Mouse (Mus musculus) heart, postnatal 25 days (tissue): ENCODE measurements around the gene Hip1r. TPM values are rescaled to one million over a fixed set of nuclear protein-coding genes. Genes with fewer than 3 reads are reported as not detected.

Source experiments
- DNase-seq: peaks from one replicate; pipeline ENCODE4 v3.0.0; 2022; ENCODE audit warnings: low spot score
- intact Hi-C: fragments of 180-260 bp; cut with DNase I; formaldehyde crosslinking; loops from one replicate; pipeline ENCODE4 v1.15.1; 2025
- total RNA-seq, 2 experiments: library from RNA; stranded (reverse); gene quantifications; 2 replicates each; pipeline ENCODE4 v1.2.3; 2021

Gene Hip1r
- total RNA-seq, 2 experiments from 2014 or later, result 13.4 to 19.0 TPM

DNA sequence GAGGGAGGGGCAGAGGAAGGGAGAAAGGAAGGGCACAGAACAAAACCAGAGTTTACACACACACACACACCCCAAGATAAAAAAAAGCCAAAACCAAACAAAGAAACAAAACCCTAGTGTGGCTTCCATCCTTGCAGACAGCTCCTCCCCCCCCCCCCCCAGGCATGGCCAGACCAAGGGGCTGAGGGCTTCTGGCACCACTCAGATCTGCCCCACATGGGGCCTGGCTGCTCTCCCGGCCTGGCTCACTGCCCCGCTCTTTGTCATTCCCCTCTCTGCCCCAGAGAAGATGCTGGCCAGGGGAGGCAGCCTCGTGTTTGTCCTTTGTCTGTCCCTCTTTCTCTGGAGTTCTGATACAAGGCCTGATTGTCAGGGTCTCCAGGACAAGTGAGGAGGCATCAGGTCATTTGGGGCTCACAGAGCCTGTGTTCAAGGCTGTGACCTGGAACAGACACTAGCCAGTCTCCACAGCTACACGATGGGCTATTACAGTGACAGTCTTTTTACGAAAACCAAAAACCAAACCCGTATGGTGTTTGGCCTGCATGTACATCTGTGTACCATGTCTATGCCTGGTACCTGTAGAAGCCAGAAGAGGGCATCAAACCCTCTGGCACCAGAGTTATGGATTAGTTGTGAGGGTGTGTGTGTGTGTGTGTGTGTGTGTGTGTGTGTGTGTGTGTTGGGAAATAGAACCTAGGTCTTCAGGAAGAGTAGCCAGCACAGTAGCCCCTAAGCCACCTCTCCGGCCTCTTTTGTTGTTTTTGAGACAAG, 20.0 kb downstream of the Hip1r start:
- intact Hi-C loops, result no loop called here
- no peak for DNase-seq

DNA sequence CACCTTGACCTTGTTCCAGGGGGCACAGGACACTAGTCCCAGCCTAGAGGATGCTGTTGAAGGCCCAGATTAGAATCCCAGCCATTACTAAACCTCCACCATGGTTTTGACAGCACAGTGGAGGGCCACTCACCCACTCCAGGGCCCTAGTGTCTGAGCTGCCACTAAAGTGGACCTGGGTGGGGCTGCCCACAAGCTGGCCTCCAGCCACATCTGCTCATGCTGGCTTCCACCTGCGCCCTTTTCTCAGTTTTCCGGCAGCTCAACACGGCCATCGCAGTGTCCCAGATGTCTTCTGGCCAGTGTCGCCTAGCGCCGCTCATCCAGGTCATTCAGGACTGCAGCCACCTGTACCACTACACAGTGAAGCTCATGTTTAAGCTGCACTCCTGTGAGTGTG, 21.0 kb downstream of the Hip1r start:
- DNase-seq, result no peak
- intact Hi-C loops, result no loop called here

GRCm38 (mm10) chr5:123995388-123995787, 22.0 kb downstream of the Hip1r start:
- DNase-seq, result no peak
- intact Hi-C loops, result no loop called here

GRCm38 (mm10) chr5:123996194-123996593, 22.8 kb downstream of the Hip1r start:
- intact Hi-C loops, result no loop called here
- no peak for DNase-seq

- no peak for DNase-seq
- intact Hi-C loops, result no loop called here
Observed at GRCm38 (mm10) chr5:123996695-123997094, 23.3 kb downstream of the Hip1r start.

GRCm38 (mm10) chr5:123997211-123997751, 23.9 kb downstream of the Hip1r start:
- intact Hi-C loops, result no loop called here
- no peak for DNase-seq

GRCm38 (mm10) chr5:123997811-123998210, 24.4 kb downstream of the Hip1r start:
- intact Hi-C loops, result no loop called here

GRCm38 (mm10) chr5:123998370-123998769, 24.9 kb downstream of the Hip1r start:
- DNase-seq, result no peak
- intact Hi-C loops, result no loop called here

More at GRCm38 (mm10) chr5:123997811-123998210, 24.4 kb downstream of the Hip1r start:
- no peak for DNase-seq

DNA sequence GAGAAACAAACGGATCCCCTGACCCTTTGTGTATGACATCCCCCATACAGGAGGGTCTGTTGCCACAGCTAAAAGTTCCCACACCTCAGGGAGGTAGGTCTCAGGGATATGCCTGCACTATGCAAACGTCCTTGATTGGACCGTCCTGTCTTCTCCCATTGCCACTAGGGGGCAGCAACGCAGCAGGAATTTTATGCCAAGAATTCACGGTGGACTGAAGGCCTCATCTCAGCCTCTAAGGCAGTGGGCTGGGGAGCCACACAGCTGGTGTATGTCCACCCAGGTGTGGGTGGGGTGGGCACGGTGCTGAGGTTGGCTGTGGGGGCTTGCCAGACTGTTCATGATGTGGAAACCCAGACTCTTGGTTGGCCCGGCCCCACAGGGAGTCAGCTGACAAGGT, 27.4 kb downstream of the Hip1r start:
- DNase-seq, result peak; percentile 62
- intact Hi-C loops, result loop anchor here (1.0 kb wide), 1 partner anchor 83 kb away; no protein-coding TSS in a partner anchor

- intact Hi-C loops, result loop anchor here (1.0 kb wide), 1 partner anchor 83 kb away; no protein-coding TSS in a partner anchor
- DNase-seq, result no peak
Observed at GRCm38 (mm10) chr5:124001274-124001673, 27.8 kb downstream of the Hip1r start.

DNA sequence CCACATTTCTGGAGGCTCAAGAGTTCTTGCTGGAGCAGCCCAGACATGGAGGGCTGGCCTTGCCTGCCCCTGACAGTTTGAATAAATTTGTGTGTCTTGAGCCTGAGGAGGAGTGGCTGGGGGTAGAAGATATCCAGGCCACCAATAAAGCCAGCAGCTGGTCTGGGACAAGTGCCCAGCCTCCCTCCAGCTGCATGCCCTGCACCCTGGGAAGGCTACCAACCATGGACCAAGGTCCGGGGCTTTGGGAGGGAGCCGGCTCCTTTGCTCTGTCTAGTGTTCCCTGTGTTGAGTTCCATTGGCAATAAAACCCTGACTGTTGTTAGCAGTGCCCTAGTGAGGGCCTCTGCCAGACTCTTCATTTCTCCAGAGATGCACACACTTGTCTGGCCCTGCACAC, 29.4 kb downstream of the Hip1r start:
- intact Hi-C loops, result no loop called here
- DNase-seq, result no peak

DNA sequence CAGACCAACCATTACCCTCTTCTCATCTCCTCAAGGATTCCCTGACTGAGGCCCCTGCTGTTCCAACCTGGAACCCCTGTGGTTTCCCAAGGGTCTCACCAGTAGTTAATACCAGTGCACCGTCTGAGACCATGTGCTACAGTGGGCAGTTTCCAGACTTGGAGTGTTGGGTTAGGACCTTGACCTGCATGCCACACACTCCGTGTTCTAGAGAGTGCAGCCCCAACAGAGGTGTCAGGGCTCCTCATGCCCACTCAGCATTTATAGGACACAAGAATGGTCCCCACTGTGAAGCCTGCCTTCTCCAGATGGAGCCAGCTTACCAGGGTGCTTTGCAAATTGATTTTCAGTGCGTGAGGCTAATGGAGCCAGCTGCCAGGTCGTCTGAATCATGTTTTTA, 29.9 kb downstream of the Hip1r start:
- DNase-seq, result no peak
- intact Hi-C loops, result no loop called here

DNA sequence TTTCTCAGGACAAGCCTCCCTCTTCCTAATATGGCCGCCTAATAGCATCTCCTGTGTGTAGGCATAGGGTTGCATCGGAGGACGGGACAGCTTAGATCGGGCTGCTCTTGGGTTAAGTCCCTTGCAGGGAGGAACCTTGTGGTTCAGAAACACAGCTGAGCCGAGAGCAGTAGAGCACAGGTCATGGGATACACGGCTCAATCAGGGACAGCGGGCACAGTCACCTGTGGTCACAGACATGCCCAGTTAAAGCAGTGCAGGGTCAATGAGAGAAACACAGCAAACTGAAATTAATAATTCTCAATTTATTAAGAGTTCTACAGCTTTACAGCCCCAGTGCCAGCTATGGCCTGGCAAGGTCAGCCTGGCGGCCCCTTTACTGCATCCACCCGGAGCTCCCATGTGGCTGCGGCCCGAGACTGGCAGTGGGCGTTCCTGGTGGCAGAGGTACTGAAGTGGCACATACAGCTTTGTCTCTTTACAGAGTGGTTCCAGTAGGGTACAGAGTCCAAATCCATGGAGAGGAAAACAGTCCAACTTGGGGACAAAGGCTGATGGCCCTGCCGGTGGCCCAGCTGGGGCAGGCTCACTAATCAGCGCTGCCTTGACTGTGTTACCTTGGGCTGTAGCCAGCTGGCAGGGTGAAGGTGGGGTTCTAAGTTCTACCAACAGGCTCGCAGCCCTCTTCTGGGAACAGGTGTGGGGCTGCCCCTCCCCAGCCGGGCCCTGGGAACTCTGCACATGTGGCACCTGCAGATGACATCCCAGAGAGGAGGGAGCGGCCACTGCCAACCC, 31.1 kb downstream of the Hip1r start:
- intact Hi-C loops, result no loop called here

DNA sequence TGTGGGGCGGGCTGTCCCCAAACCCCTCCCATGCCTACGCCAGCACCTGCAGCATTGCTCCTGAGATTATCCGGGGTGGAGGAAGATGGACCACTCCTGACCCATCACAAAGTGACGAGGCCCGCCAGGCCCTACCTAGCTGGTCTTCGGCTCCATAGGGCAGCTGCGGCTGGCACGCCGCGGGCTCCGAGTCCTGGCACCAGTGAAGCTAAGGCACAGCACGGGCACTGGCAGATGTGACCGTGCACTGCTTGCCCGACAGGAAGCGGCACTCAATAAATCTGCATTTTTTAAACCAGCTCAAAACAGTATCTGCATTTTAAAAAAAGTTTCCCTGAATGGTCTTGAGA, 31.7 kb downstream of the Hip1r start:
- intact Hi-C loops, result no loop called here
- DNase-seq, result no peak

More for the DNA sequence above, 31.1 kb downstream of the Hip1r start:
- DNase-seq, result no peak

- intact Hi-C loops, result no loop called here
Observed at GRCm38 (mm10) chr5:124005591-124005990, 32.2 kb downstream of the Hip1r start.

DNA sequence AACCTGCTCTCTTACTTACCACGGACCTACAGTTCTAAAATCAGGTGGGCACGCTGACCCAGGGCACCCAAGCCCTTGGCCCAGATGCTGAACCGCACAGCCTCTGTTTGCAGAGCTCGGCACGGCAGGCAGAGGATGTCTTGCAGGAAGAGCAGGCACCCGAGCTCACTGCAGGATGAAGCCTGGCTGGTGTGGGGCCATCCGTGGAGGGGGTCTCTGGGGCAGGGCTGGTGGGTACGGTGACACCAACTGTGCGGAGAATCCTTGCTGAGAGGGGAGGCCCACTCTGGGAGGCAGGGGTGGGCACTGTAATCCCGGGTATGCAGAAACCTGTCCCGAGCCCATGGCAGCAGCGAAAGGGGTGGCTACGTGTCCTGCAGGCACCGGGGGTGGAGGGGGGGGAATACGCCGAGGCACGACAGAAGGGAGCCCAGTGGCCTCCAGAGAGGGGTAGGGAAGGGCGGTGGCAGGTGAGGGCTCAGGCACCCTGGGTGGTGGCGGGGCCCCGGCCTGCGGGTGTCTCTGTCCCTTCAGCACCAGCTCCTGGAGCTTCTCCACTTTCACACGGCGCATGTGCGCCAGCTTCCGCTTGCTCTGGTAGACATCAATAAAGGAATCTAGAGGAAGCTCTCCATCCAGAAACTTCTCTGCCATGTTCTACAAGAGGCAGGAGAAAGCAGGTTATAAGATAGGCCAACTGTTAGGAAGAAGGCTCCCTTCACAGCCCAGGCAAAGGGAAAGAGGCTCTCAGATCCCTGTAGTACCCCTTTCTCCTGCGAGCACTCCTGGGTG, 32.9 kb downstream of the Hip1r start:
- no peak for DNase-seq
- intact Hi-C loops, result no loop called here

More at GRCm38 (mm10) chr5:124005591-124005990, 32.2 kb downstream of the Hip1r start:
- DNase-seq, result no peak

DNA sequence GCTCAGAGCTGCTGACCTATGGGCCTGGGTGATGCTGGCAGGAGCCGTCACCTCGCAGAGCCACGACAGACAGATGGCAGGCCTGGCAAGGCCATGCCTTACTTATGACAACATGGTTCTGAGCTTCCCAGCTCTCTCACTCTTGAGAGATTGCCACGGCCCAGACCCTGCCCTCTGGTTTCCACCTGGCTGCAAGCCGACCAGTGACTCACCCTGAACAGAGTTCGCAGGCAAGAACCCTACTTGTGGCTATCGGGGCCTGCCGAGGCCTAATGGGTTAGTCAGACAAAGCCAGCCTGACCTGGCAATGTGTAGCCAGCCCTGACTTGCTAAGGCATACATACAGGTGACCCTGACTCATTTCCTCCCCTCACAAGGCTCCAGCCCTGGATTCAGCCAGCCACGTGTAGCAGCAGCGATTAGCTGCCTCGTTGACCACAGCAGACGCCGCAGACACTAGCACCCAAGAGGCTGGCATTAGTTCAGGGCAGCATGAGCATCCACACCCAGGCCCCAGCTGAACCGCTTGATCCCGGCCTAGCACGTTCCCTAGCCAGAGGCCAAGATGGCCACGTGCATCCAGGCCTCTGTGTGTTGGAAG, 33.6 kb downstream of the Hip1r start:
- intact Hi-C loops, result no loop called here
- no peak for DNase-seq

DNA sequence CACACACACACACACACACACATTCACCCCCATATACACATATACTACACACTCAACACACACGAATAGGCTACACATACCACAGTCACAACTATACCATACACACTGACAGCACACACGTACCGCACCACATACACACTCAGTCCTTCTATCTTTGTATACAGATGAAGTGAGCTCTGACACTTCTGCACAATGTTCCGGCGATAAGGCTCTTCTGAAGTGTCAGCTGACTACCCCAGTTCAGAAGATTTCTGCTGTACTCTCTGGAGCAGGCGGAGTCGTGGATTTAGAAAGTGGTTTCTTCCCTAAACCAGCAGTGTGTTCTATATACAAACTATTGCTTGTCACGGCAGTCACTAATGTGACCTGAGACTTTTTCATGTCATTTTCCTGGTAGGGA, 36.6 kb downstream of the Hip1r start:
- intact Hi-C loops, result no loop called here
- no peak for DNase-seq

- intact Hi-C loops, result no loop called here
- peak; percentile 49 for DNase-seq
Observed at GRCm38 (mm10) chr5:124010910-124011655, 37.7 kb downstream of the Hip1r start.
